15 mouse cellular contexts compared by ENCODE assay signal in genomic region chr1:92082837-92083541, GRCm38 (mm10).
A peak's percentile ranks its signal among the peaks of the same experiment; 100 is the strongest.
DNase-seq lines count a peak whose midpoint lies in the region; ATAC-seq and TF ChIP-seq lines count a peak whose summit lies in the region.
"Had no signal": no experiment of that assay in that cellular context is flagged by ENCODE, and none has a peak within 500 bp of the region (broad histone marks: within the 10 kb centered on the region; RNA-seq: fewer than 3 reads in every experiment).

No protein-coding gene starts in this region.

- no peak overlapping the region; the same call in 1 of the 2 replicates for H3K9ac ChIP-seq in heart, embryonic 13.5 days
- no peak overlapping the region for H3K9ac ChIP-seq in liver, postnatal 0 days (replicated peaks)
- H3K9ac ChIP-seq: liver, embryonic 14.5 days; midbrain, embryonic 15.5 days had no signal

- peaks cover 85% of the 10 kb centered on the region for H3K4me1 ChIP-seq in heart, embryonic 13.5 days
- peaks cover 26% of the 10 kb centered on the region for H3K4me1 ChIP-seq in liver, postnatal 0 days (ENCODE audit: insufficient read depth)

- 46% methylated on average over 6 of the region's 6 CpGs for WGBS in heart, embryonic 13.5 days
- WGBS in liver, postnatal 0 days (ENCODE audit: insufficient replicate concordance) = 52% methylated on average over 6 of the region's 6 CpGs

- H3K27me3 ChIP-seq in heart, embryonic 13.5 days (replicated peaks) = no peaks in the 10 kb centered on the region
- no peaks in the 10 kb centered on the region for H3K27me3 ChIP-seq in liver, postnatal 0 days (ENCODE audit: insufficient read depth, low read length)
- H3K27me3 ChIP-seq: midbrain, embryonic 15.5 days had no signal

- H3K36me3 ChIP-seq in heart, embryonic 13.5 days = no peaks in the 10 kb centered on the region
- H3K36me3 ChIP-seq in liver, postnatal 0 days (replicated peaks; ENCODE audit: insufficient read depth, low read length) = no peaks in the 10 kb centered on the region
- H3K36me3 ChIP-seq: forebrain, embryonic 10.5 days; midbrain, embryonic 15.5 days had no signal

- peak; percentile 89 for DNase-seq in heart, adult 11 months
- no peak for DNase-seq in heart, postnatal 4 days
- peak; percentile 78 for DNase-seq in 416B (ENCODE audit: low read depth)
- no peak for DNase-seq in liver, postnatal 0 days
- DNase-seq in cerebellum, postnatal 25 days = no peak
- DNase-seq in adrenal gland, postnatal 4 days (ENCODE audit: low spot score in 2 of 2) = no peak
- DNase-seq in cerebellum, postnatal 14 days = no peak
- DNase-seq: kidney, adult 11 months; layer of hippocampus, adult 9-11 months; spleen, adult 18-20 months; thymus, postnatal 25 days had no signal

- H3K9me3 ChIP-seq in heart, embryonic 13.5 days = no peaks in the 10 kb centered on the region
- H3K9me3 ChIP-seq in liver, postnatal 0 days (ENCODE audit: low read length) = no peaks in the 10 kb centered on the region
- H3K9me3 ChIP-seq: forebrain, embryonic 10.5 days; midbrain, embryonic 15.5 days had no signal

- peak overlapping the region; percentile 81 for H3K27ac ChIP-seq in heart, embryonic 13.5 days (replicated peaks)
- no peak overlapping the region for H3K27ac ChIP-seq in liver, postnatal 0 days (ENCODE audit: low read depth)
- H3K27ac ChIP-seq: liver, embryonic 14.5 days; midbrain, embryonic 15.5 days had no signal

- TF ChIP-seq CTCF in liver, postnatal 0 days (IDR thresholded peaks at IDR 0.05; ENCODE audit: low read depth) = no peak

- no peak for ATAC-seq in heart, embryonic 13.5 days (ENCODE audit: extremely low read depth, insufficient number of reproducible peaks, low FRiP score, low TSS enrichment)
- ATAC-seq in liver, postnatal 0 days = peak; percentile 38; the same call in 1 of the 2 replicates
- ATAC-seq: midbrain, embryonic 15.5 days had no signal

- TF ChIP-seq EP300 in liver, postnatal 0 days (IDR thresholded peaks at IDR 0.05; ENCODE audit: low read depth) = no peak

- peak overlapping the region; percentile 20; the same call in 1 of the 2 replicates for H3K4me2 ChIP-seq in heart, embryonic 13.5 days
- H3K4me2 ChIP-seq in liver, postnatal 0 days (ENCODE audit: low read depth, low read length) = no peak overlapping the region
- H3K4me2 ChIP-seq: midbrain, embryonic 15.5 days had no signal

- no peak overlapping the region for H3K4me3 ChIP-seq in heart, embryonic 13.5 days
- H3K4me3 ChIP-seq in liver, postnatal 0 days (ENCODE audit: low read depth, low read length) = no peak overlapping the region
- H3K4me3 ChIP-seq: forebrain, embryonic 10.5 days; midbrain, embryonic 15.5 days had no signal

Comparison
In these comparisons a context has a peak if more than half of its experiments do, and no peak if none do; other contexts are left out.
1. DNase-seq: peak in heart, adult 11 months (single experiment) and 416B (single experiment); none in heart, postnatal 4 days (single experiment), liver, postnatal 0 days (single experiment), cerebellum, postnatal 25 days (0 of 2), adrenal gland, postnatal 4 days (0 of 2) and cerebellum, postnatal 14 days (0 of 2).